Mouse (Mus musculus) layer of hippocampus, postnatal 25 days (tissue): Measurements from ENCODE around the gene Tnfaip3. TPM values are rescaled to one million over a fixed set of nuclear protein-coding genes. Genes with fewer than 3 reads are reported as not detected.

ENCODE experiments used
- DNase-seq, 2 experiments: peaks; one replicate each; pipeline ENCODE4 v3.0.0; 2022; ENCODE audit warnings: mixed read lengths in 2 of 2, low spot score in 1 of 2; ENCODE audit errors: extremely low spot score in 1 of 2
- total RNA-seq, 2 experiments: library from RNA; stranded (reverse); gene quantifications; 2 replicates each; pipeline ENCODE4 v1.2.3; 2021

Tnfaip3 gene
- total RNA-seq = 1 to 10 TPM; 4.4 to 5.0 TPM

- peak; percentile 98 for DNase-seq
These were observed at the start of gene Tnfaip3 for GRCm38 (mm10) chr10:19015257-19015862. Gene Tnfaip3, minus strand, starts transcription at chr10:19015657.

GRCm38 (mm10) chr10:19064651-19065601 is 49.5 kb upstream of the Tnfaip3 start:
- no peak for DNase-seq

- no peak for DNase-seq
These were observed 48.2 kb upstream of the Tnfaip3 start for GRCm38 (mm10) chr10:19063670-19064069.

- no peak for DNase-seq
These were observed 47.8 kb upstream of the Tnfaip3 start for GRCm38 (mm10) chr10:19063208-19063607.

DNA sequence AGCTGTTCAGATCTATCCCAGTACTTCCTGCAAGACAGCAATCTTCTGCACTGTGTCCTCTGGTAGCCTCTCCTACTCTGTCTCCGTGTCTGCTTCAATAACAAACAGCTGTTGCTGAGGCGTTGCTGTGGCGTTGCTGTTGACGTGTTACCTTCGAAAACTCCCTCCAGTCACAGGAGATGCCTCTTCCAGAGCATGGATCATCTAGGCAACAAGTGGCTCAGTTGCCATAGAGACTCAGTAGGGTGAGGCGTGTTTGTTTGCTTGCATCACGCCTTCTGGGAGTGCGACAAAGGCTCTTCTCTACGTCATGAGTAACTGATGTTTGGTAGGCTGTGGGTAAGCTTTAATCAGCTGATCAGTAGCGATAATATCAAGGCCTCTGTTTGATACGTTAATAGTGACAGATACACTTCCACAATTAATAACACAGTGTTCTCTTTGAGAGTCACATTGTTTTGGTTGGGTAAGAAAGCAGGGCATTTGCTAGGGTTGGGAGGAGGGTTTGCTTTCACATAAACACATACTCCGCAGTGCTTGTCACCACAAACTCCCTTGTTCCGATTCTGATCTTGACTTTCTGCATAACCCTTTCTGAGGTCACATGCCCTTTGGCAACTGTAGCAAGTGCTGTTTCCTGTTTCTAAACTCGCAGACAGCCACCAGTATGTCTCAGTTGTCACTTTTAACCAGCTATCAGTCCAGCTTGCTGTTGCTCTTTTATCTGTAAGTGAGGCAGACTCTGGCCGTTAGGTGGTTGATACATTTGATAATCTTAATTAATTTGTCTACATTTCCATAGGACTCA is 46.8 kb upstream of the Tnfaip3 start:
- no peak for DNase-seq

DNA sequence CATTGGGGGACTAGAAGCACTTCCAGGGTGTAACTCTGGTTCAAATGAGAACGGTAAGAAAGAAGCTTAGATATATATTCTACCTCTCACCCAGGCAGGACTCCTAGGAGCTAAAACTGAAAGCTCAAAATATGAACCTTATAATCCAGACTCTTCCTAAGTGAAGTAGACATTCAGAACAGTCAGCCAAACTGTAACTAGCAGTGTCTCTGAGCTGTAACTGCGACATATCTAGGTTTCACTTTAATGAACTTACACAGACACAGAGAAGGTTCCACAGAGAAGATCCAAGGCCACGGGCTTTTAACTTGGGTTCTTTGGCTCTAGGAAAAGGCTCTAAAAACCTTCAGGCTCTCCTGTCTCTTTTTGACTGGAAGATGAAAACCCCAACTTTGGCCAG is 45.7 kb upstream of the Tnfaip3 start:
- DNase-seq = no peak

- no peak for DNase-seq
These were observed 38.1 kb upstream of the Tnfaip3 start for GRCm38 (mm10) chr10:19053524-19053923.

DNA sequence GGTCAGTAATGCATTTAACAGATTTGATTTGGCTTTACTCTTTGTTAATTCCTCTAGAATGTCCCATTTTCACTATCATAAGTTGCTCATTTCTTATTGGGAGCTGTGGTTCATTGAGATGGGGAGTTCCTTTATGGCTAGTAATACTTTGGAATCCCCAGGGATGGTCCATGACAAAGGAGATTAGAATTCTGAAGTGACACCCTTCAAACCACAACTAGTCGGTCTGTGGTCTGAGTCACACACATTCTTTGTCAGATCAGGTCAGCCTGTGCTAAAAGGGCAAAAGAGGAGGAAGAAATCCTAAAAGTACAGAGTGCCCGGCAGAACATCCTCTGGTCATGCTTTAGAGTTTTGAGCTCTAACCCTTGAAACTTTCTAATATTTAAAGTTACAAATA is 30.5 kb upstream of the Tnfaip3 start:
- DNase-seq = no peak

DNA sequence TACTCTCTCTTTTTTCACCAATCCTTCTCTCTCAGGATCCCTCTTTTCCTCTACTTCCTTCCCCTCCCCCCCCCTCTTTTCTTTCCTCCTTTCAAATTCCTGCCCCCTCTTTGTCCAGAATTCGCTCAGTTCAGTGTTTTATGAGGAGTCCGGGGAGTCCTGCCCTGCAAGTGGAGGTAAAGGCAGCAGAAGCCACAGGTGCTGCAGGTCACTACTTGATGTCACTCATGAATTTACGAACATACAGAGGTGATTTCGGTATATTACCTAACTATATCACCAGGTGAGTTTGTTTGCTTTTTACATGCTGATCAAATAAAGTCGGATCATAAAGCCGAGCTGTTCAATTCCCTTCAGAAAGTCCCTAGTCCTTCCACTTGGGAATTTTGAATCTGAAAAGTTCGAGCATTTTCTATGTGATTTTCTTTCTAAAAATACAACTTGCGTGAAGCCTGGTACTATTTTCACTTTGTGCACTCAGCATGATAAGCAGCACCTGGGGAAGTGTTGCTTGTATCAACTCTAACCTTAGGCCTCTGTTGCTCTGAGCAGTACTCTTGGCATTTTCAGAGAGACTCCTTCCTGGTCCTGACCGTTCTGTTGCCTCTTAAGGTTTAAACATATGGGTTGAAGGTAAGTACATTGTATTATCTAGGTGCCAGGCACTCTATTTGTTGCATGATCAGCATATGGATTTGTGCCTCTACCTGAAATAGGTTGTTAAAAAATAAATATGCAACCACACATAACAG is 29.5 kb upstream of the Tnfaip3 start:
- DNase-seq = no peak

DNA sequence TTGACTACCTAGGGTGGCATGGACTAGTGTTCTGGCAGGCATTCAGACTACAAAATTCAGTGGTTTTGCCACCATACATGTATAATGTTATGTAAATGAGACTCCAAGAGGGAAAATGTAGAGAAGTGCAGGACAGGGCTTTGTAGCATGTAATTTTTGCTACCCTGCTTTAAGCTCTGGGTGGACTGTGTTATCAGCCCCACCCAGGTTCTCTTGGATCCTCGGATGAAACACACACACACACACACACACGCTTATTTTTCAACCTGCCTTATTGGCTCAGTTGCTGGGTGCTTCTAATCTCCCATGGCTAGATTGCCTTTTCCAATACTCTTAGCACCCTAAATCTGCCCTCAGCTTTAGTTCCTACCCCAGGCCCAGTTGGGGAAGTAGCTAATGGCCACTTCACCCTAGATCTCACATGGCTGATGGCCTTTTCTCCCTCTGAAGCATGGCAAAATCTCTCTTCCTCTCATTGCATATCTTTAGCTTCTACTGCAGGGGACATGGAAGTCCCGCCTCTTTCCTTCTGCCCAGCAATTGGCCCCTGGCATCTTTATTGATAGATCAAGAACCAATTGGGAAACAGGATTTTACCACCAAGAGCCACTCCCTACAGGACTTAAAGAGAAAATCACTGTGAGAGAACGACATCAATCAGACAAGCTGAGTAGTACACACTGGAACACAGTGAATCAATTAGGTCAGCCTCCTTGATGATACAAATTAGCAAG is 28.2 kb upstream of the Tnfaip3 start:
- no peak for DNase-seq

GRCm38 (mm10) chr10:19040147-19040546 is 24.7 kb upstream of the Tnfaip3 start:
- no peak for DNase-seq

- DNase-seq = no peak
These were observed 19.3 kb upstream of the Tnfaip3 start for GRCm38 (mm10) chr10:19034764-19035163.

DNA sequence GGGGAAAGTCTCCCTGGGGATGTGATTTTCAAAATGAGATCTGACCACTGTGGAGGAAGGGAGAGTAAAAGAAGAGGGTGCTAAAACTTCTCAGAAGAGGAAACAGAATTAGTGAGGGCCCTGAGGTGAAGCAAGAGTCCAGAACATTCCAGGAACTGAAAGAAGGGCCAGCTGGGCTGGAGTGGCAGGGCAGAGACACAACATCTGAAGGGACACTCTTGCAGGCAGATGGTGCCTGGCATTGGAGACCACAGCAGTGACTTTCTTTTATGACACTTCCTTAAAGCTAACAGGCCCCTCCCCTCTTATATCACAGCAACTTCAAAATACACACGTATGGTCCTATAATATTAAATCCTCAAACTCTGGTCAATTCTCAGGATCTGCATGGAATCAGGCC is 18.2 kb upstream of the Tnfaip3 start:
- DNase-seq = no peak

DNA sequence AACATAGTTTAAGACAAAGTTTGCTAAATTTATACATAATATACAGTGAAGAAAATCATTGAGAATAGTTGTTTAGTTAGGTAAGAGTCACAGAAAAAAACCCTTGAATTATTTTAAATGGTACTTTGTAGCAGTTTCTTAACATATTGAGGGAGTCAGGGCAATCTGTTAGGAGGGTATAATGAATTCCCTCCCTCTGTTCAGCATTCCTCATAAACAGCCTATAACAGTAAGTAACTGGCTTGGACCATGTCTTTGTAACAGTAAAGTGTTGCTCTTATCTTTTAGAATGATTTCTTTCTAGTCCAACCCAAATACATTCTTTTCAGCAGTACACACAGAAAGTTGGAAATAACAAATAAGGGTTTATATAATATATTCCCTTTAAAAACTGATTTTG is 16.4 kb upstream of the Tnfaip3 start:
- no peak for DNase-seq

DNA sequence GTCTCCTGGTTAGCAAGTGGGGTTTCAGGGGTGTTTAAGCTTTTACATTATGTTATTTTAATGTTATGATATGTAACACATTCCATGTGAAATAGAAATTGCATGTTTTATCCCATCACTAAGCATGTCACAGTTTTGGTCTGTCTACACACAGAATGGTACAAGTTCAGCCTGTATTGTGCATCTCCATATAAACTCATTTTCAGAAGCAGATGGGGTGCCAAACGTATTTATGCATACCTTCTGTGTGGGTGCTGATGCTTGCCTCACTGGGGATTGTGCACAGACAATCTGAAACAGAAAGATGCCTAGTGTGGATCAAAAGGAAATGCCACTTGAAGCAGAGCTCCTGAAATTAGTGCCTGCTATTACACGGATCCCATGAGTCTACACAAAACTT is 15.2 kb upstream of the Tnfaip3 start:
- DNase-seq = no peak

DNA sequence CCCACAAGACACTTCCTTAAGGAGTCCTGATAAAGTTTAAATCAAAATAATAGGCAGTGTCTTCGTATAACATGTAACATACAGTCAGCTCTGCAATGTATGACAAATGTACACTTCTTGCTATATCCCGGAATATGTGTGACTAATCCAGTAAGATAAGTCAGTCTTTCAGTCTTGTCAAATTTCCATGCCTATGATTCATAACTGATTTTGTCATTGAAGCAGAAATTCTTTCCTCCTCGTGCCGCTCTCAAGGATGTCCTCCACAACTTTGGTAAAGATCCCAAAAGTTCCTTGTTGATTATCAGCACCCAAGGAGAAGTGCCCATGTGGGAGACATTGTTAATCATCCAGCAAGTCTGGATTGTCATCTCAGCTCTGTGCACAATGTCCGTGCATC is 11.3 kb upstream of the Tnfaip3 start:
- no peak for DNase-seq

GRCm38 (mm10) chr10:19024353-19024752 is 8.9 kb upstream of the Tnfaip3 start:
- no peak for DNase-seq

GRCm38 (mm10) chr10:19023622-19024326 is 8.3 kb upstream of the Tnfaip3 start:
- DNase-seq = no peak

DNA sequence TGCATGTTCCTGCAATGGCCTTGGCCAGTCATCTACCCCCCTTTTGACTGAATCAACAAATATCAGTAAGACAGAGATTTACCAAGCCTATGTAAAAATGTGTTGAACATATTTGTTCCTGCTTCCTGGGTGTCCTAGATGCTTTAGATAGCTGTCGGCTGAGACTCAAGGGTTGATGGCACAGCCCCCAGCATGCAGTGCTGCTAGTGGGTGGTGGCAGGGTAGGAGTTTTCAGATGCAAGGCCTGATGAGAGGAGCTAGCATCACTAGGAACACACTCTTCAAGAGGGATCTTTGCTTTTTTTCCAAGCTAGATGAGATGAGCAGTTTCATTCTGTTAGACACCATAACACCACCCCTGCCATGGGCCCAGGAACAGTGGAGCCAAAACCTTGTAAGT is 6.8 kb upstream of the Tnfaip3 start:
- no peak for DNase-seq
